Mouse (Mus musculus): ENCODE measurements around the gene Ppil1. TPM values are rescaled to one million over a fixed set of nuclear protein-coding genes. Genes with fewer than 3 reads are reported as not detected.

Gene Ppil1
- polyA plus RNA-seq, 1 experiment from 2014 or later: 131 TPM

DNA sequence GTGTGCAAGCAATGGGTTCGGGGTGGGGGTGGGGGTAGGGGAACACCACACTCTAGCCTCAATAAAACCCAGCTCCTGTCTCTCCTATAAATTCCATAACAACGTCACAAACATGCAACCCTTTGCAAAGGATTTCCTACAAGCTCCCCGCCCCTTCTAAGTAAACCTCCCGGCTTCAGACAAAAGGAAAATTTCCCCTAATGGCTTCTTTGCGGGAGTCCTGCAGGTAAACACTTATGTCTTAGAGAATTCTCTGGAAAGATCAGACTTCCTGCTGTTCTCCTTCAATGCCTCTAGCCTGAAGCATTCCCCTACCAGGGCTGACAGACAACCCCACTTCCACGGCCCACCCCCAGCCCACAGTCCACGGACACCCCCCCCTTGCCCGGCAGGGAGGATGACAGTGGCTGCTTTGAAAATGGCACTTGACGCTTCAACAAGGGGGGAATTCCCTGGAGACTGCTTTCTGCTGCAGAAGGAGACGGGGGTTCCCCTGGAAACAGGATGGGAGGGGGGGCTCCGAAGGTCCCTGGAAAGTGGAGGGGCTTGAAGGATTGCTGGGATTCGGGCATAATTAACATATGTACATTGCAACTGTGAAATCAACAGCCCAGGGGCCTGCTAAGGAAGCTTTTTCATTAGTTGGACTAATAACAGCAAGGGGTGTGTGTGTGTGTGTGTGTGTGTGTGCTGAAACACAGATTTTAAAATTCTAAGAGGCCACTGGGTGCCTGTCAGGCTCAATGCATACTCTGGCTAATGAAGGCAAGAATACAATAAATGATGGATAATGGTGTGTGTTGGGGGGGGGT lies 50.4 kb downstream of the Ppil1 start:
- Histone ChIP-seq H3K4me3 (ENCODE audit: low read depth, low read length) (no peak overlapping the region), H3K27ac (ENCODE audit: low read depth, low read length) (peak overlapping the region; percentile 74; the same call in 1 of the 2 replicates), H3K9me3 (replicated peaks; ENCODE audit: control insufficient read depth, low read length) (no peaks in the 10 kb centered on the region), H3K4me2 (ENCODE audit: low read length) (peak overlapping the region; percentile 34), H3K36me3 (ENCODE audit: control insufficient read depth, insufficient read depth, low read length) (no peaks in the 10 kb centered on the region), H3K4me1 (ENCODE audit: control insufficient read depth, insufficient read depth, low read length) (peaks cover 19% of the 10 kb centered on the region), H3K27me3 (replicated peaks; ENCODE audit: control insufficient read depth, insufficient read depth, low read length) (no peaks in the 10 kb centered on the region), H3K9ac (ENCODE audit: low read length) (peak overlapping the region; percentile 33; the same call in 1 of the 2 replicates)
- DNase-seq (ENCODE audit: low spot score): peak; percentile 83
- peak; percentile 72 for ATAC-seq
- 1% methylated on average over 12 of the region's 12 CpGs for WGBS

DNA sequence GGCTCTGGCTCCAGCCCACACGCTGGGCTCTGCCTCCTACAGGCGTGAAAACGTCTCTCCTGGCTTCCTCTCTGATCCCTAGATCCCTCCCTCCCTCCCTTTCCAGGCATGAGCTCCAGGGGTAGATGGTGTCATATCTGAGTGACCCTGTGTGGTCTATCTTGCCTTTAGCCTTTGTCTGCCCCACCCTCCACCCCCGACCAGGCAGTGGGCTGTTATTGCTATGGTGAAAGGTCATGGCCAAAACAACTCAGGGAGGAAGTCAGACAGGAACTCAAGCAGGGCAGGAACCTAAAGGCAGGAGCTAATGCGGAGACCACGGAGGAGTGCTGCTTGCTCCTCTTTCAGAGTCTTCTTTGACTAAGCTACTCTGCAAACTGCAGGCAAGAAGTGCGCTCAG lies 52.1 kb downstream of the Ppil1 start:
- Histone ChIP-seq H3K27ac (ENCODE audit: low read depth, low read length) (no peak overlapping the region), H3K9ac (ENCODE audit: low read length) (no peak overlapping the region), H3K4me3 (ENCODE audit: low read depth, low read length) (no peak overlapping the region), H3K36me3 (ENCODE audit: control insufficient read depth, insufficient read depth, low read length) (no peaks in the 10 kb centered on the region), H3K4me2 (ENCODE audit: low read length) (no peak overlapping the region), H3K9me3 (replicated peaks; ENCODE audit: control insufficient read depth, low read length) (no peaks in the 10 kb centered on the region), H3K27me3 (replicated peaks; ENCODE audit: control insufficient read depth, insufficient read depth, low read length) (no peaks in the 10 kb centered on the region), H3K4me1 (ENCODE audit: control insufficient read depth, insufficient read depth, low read length) (peaks cover 19% of the 10 kb centered on the region)
- 48% methylated on average over 7 of the region's 7 CpGs for WGBS
- ATAC-seq: no peak
- DNase-seq (ENCODE audit: low spot score): no peak

DNA sequence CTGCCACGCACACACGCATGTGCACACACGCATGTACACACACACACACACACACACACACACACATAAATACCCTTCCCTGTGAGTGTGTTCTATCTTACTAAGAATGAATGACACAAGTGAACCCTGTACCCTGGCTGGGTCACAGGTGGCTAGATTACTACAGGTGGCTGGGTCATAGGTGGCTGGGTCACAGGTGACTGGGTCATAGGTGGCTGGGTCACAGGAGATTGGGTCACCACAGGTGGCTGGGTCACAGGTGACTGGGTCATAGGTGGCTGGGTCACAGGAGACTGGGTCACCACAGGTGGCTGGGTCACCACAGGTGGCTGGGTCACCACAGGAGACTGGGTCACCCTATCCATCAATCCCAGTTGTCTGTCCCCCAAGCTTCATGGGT lies 53.9 kb downstream of the Ppil1 start:
- no peak overlapping the region for H3K4me3 ChIP-seq (ENCODE audit: low read depth, low read length)
- 98% methylated on average over 3 of the region's 3 CpGs for WGBS
- no peaks in the 10 kb centered on the region for H3K36me3 ChIP-seq (ENCODE audit: control insufficient read depth, insufficient read depth, low read length)
- H3K27ac ChIP-seq (ENCODE audit: low read depth, low read length): no peak overlapping the region
- no peak overlapping the region for H3K9ac ChIP-seq (ENCODE audit: low read length)
- H3K4me2 ChIP-seq (ENCODE audit: low read length): no peak overlapping the region
- peaks cover 19% of the 10 kb centered on the region for H3K4me1 ChIP-seq (ENCODE audit: control insufficient read depth, insufficient read depth, low read length)
- ATAC-seq: no peak
- DNase-seq (ENCODE audit: low spot score): no peak
- H3K9me3 ChIP-seq (replicated peaks; ENCODE audit: control insufficient read depth, low read length): no peaks in the 10 kb centered on the region
- no peaks in the 10 kb centered on the region for H3K27me3 ChIP-seq (replicated peaks; ENCODE audit: control insufficient read depth, insufficient read depth, low read length)

DNA sequence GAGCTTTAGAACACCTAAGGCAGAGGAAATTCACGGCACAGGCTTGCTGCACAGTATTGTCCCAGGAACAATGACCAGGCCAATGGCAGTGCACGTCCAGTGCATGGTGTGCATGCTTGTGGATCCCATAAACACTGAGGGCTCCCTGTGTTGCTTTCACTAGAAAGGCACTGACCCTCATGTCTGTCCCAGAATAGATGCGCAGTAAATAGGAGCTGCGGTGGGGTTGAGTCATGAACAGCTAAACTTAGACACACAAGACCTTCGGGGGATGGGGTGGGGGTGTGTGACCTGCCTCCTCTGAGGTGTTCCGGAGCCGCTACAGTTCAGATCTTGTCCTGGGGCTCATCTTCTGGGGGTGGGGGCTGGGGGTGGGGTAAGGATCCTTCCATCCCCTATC lies 57.9 kb downstream of the Ppil1 start:
- H3K4me2 ChIP-seq (ENCODE audit: low read length): no peak overlapping the region

DNA sequence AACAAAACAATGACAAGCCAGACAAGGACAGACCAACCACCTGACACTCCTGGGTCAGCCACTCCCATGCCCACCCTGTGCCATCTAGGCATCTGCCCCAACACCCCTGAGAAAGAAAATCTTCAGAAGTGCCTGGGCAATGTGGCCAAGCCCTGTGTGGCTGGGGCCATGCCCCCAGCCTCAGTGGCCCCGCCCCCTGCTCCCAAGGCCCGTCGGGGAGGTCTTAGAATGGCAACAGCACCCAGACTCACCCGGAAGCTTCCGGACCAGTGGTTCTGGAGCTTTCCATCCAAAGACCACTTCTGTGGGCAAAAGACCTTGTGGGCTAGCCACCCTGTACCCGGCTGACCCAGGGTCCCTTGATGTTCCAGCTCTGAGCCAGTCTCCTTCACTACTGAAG lies 61.4 kb downstream of the Ppil1 start:
- DNase-seq (ENCODE audit: low spot score) (no peak), ATAC-seq (no peak)
- Histone ChIP-seq H3K4me2 (ENCODE audit: low read length) (no peak overlapping the region), H3K4me1 (ENCODE audit: control insufficient read depth, insufficient read depth, low read length) (peaks cover 8% of the 10 kb centered on the region), H3K27me3 (replicated peaks; ENCODE audit: control insufficient read depth, insufficient read depth, low read length) (no peaks in the 10 kb centered on the region), H3K4me3 (ENCODE audit: low read depth, low read length) (no peak overlapping the region), H3K36me3 (ENCODE audit: control insufficient read depth, insufficient read depth, low read length) (no peaks in the 10 kb centered on the region), H3K9me3 (replicated peaks; ENCODE audit: control insufficient read depth, low read length) (no peaks in the 10 kb centered on the region), H3K9ac (ENCODE audit: low read length) (no peak overlapping the region), H3K27ac (ENCODE audit: low read depth, low read length) (no peak overlapping the region)
- WGBS: 82% methylated on average over 6 of the region's 6 CpGs

More for the DNA sequence above, 57.9 kb downstream of the Ppil1 start:
- H3K36me3 ChIP-seq (ENCODE audit: control insufficient read depth, insufficient read depth, low read length): no peaks in the 10 kb centered on the region
- H3K9ac ChIP-seq (ENCODE audit: low read length): no peak overlapping the region
- H3K4me3 ChIP-seq (ENCODE audit: low read depth, low read length): no peak overlapping the region
- ATAC-seq (no peak), DNase-seq (ENCODE audit: low spot score) (no peak)
- no peak overlapping the region for H3K27ac ChIP-seq (ENCODE audit: low read depth, low read length)
- H3K4me1 ChIP-seq (ENCODE audit: control insufficient read depth, insufficient read depth, low read length): no peaks in the 10 kb centered on the region
- no peaks in the 10 kb centered on the region for H3K9me3 ChIP-seq (replicated peaks; ENCODE audit: control insufficient read depth, low read length)
- 83% methylated on average over 7 of the region's 7 CpGs for WGBS
- H3K27me3 ChIP-seq (replicated peaks; ENCODE audit: control insufficient read depth, insufficient read depth, low read length): no peaks in the 10 kb centered on the region

Other genes with a start within 250 kb of the Ppil1 start
- 712 and 729 TPM in 2 replicates for gene Srsf3, start 231.6 kb downstream of the Ppil1 start, polyA plus RNA-seq (2014; fragmentation: Nextera tagmentation; extraction: Ambion mirVana)
- gene Cdkn1a, start 173.2 kb downstream of the Ppil1 start, polyA plus RNA-seq (2014; fragmentation: Nextera tagmentation; extraction: Ambion mirVana): 41.0 and 43.3 TPM in 2 replicates
- gene Rab44, start 150.0 kb downstream of the Ppil1 start, polyA plus RNA-seq (2014; fragmentation: Nextera tagmentation; extraction: Ambion mirVana): not detected in 2 replicates
- 17.2 and 17.4 TPM in 2 replicates for gene Cpne5, start 26.0 kb downstream of the Ppil1 start, polyA plus RNA-seq (2014; fragmentation: Nextera tagmentation; extraction: Ambion mirVana)
- gene BC004004, start 4.6 kb upstream of the Ppil1 start, polyA plus RNA-seq (2014; fragmentation: Nextera tagmentation; extraction: Ambion mirVana): 116 and 123 TPM in 2 replicates
- 1.2 TPM in 2 replicates for gene Pi16, start 53.5 kb upstream of the Ppil1 start, polyA plus RNA-seq (2014; fragmentation: Nextera tagmentation; extraction: Ambion mirVana)
- gene Mtch1, start 83.7 kb upstream of the Ppil1 start, polyA plus RNA-seq (2014; fragmentation: Nextera tagmentation; extraction: Ambion mirVana): 418 and 521 TPM in 2 replicates
- gene Fgd2, start 96.7 kb upstream of the Ppil1 start, polyA plus RNA-seq (2014; fragmentation: Nextera tagmentation; extraction: Ambion mirVana): 3.4 and 6.1 TPM in 2 replicates
- gene Pim1, start 226.6 kb upstream of the Ppil1 start, polyA plus RNA-seq (2014; fragmentation: Nextera tagmentation; extraction: Ambion mirVana): 11.4 and 15.7 TPM in 2 replicates